Mouse (Mus musculus) limb, embryonic 14.5 days (tissue): ENCODE data around the gene Cdc26. TPM values are rescaled to one million over a fixed set of nuclear protein-coding genes. Genes with fewer than 3 reads are reported as not detected.

Experiments
- ATAC-seq: fragments of 200-750 bp; cut with Nextera tagmentation; 2 replicates; pipeline ENCODE4 v1.8.0; 2017; ENCODE audit warnings: low read depth, moderate number of reproducible peaks, moderate TSS enrichment; ENCODE audit not compliant: low FRiP score
- DNase-seq: peaks from one replicate; pipeline ENCODE4 v3.0.0-alpha.2; 2015; ENCODE audit warnings: low spot score
- H3K27ac ChIP-seq: fragments of 300-500 bp; sonication (generic); replicated peaks from 2 replicates; pipeline ENCODE4 v1.5.1; 2014; ENCODE audit warnings: low read depth, mild to moderate bottlenecking, low read length, moderate library complexity, mixed read lengths
- H3K27me3 ChIP-seq: fragments of 300-500 bp; sonication (generic); 2 replicates; pipeline ENCODE4 v1.6.1; 2014; ENCODE audit warnings: low read length, mixed read lengths; ENCODE audit not compliant: control insufficient read depth, insufficient read depth
- H3K36me3 ChIP-seq: fragments of 300-500 bp; sonication (generic); 2 replicates; pipeline ENCODE4 v1.6.1; 2014; ENCODE audit warnings: mild to moderate bottlenecking, low read length, moderate library complexity, mixed read lengths; ENCODE audit not compliant: control insufficient read depth, insufficient read depth
- H3K4me1 ChIP-seq: fragments of 300-500 bp; sonication (generic); 2 replicates; pipeline ENCODE4 v1.6.1; 2014; ENCODE audit warnings: antibody characterized with exemption, low read length, mixed read lengths; ENCODE audit not compliant: control insufficient read depth, insufficient read depth
- H3K4me2 ChIP-seq: fragments of 300-500 bp; sonication (generic); replicated peaks from 2 replicates; pipeline ENCODE4 v1.6.1; 2014; ENCODE audit warnings: low read depth, mild to moderate bottlenecking, low read length, moderate library complexity; ENCODE audit not compliant: severe bottlenecking
- H3K4me3 ChIP-seq: fragments of 300-500 bp; sonication (generic); replicated peaks from 2 replicates; pipeline ENCODE4 v1.5.1; 2014; ENCODE audit warnings: low read length
- H3K9ac ChIP-seq: fragments of 300-500 bp; sonication (generic); 2 replicates; pipeline ENCODE4 v1.6.1; 2014; ENCODE audit warnings: mild to moderate bottlenecking, low read depth, low read length, moderate library complexity; ENCODE audit not compliant: severe bottlenecking
- H3K9me3 ChIP-seq: fragments of 300-500 bp; sonication (generic); 2 replicates; pipeline ENCODE4 v1.6.1; 2016; ENCODE audit warnings: low read length; ENCODE audit not compliant: control insufficient read depth
- POLR2A ChIP-seq: fragments of 200-500 bp; IDR thresholded peaks from 2 replicates; pipeline ENCODE4 v1.8.0; 2012; ENCODE audit warnings: inconsistent platforms, mild to moderate bottlenecking, moderate library complexity, borderline replicate concordance; ENCODE audit not compliant: insufficient read depth, insufficient read length; ENCODE audit errors: extremely low read depth
- WGBS: fragments of 180-500 bp; shearing (Covaris S2); extraction: QIAGEN DNeasy Blood & Tissue Kit; methylation state at CpG from one replicate; pipeline ENCODE4 v1.1.7; 2014; 5-methylcytosine and 5-hydroxymethylcytosine counted together
- polyA plus RNA-seq, 2 experiments: library from polyadenylated mRNA; depleted of rRNA in 1 of 2; stranded (reverse) in 1 of 2; unstranded in 1 of 2; fragments of >200 nt; fragmentation: Nextera tagmentation in 1 of 2; extraction: Ambion mirVana in 1 of 2; gene quantifications; 2 replicates each; pipeline versions ENCODE4 v1.2.1 to v1.2.3; 2012 to 2014

Gene Cdc26
- polyA plus RNA-seq, 2 experiments = 146 to 190 TPM

DNA sequence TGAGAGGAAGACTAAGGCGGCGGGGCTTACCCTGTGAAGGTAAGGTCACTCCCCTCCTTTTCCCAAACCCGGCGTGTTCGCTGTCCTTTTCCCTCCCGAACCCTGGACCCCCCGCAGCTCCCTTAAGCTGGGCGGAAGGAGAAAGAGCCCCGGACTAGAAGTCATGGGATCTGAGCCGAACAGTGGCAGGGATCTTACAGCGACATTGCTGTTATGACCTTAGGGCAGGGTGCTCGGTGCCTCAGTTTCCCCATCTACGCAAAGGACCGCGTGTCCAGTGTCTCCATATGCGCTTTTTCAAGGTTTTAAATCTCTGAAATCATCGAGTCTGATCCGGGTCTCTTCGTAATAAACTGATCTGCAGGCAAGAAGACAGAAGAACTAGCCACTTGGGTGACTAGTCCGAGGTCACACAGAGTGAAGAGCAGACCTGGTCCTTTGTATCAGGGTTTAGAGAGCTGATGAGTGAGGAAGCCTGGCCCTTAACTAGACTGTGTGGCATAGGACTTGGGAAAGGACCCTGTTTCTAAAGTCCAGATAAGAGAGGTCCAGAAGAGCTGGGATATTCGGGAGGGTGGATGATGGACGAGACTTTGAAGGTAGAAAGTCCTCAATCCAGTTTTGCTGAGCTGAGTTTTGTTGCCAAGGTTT, 47.5 kb downstream of the Cdc26 start:
- Histone ChIP-seq H3K4me1 (peaks cover 12% of the 10 kb centered on the region), H3K27ac (peak overlapping the region; percentile 67), H3K9ac (peak overlapping the region; percentile 81), H3K4me3 (peak overlapping the region; percentile 74), H3K4me2 (peak overlapping the region; percentile 69), H3K9me3 (no peaks in the 10 kb centered on the region), H3K27me3 (no peaks in the 10 kb centered on the region), H3K36me3 (no peaks in the 10 kb centered on the region)
- WGBS = 2% methylated on average over 17 of the region's 22 CpGs
- TF ChIP-seq POLR2A = no peak
- peak; percentile 58; the same call in 1 of the 2 replicates for ATAC-seq
- DNase-seq = no peak

DNA sequence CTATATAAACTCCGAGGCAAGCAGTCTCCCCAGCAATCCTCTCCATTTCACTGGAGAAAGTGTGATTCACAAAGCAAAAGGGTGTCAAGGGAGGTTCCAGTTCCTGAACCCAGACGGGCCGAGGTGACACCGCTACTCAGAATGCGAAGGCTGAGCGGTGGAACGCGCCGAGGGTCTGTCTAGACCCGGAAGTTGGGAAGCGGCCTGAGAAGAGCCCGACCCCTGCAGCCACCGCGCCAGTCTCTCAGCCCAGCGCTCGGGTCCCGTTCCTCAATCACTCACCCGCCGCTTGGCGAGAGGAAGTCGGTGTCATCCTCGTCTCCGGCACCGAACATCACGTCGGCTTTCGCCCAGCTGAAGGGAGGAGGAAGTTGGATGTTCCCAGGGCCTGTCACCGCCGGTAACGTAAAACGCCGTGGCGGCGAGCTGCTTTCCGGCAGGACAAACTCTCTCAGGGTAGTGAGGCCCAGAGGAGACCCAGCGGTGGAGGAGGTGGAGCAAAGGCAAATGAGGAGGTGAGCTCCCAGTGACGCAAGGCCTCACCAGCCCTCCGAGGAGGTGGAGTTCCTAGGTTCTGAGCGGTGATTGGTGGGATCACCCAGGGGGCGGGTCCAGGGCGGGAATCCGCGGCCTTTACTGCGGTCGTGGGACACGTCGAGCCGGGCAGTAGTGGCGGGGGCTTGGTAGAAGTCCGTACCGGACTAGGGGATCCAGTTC, 48.2 kb downstream of the Cdc26 start, which contains the start of the genes Fkbp15 and Slc31a1:
TSS of gene Fkbp15 (minus strand) at position 461 of the 717 bp plus-strand sequence.
TSS of gene Slc31a1 (plus strand) at position 640 of the 717 bp plus-strand sequence.
- peak; percentile 100 for ATAC-seq
- WGBS = 1% methylated on average over 47 of the region's 51 CpGs

DNA sequence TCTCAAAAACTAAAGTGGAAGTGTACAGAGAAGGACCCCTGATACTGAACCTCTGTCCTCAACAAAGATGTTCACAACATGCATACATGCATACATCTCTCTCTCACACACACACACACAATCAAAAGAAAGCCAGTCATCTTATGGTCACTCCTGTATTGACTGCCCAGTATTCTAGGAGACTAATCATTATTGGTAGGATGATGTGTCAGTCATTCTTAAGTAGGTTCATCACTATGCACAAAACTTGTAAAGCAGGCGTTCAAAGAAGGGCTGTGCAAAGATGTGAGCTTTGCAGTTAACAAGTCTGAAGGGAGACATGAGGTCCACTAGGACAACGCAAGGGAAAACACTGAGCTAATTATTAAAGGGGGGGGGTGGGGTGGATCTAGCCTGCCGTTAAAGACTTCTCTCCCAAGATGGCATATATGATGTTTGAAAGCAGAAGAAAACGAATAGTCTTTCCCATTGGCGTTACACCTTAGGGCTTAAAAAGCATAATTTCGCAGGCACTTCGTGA, 49.1 kb downstream of the Cdc26 start:
- H3K27me3 ChIP-seq = no peaks in the 10 kb centered on the region
- no peaks in the 10 kb centered on the region for H3K36me3 ChIP-seq
- ATAC-seq = no peak
- WGBS = 41% methylated on average over 7 of the region's 7 CpGs
- H3K27ac ChIP-seq = no peak overlapping the region
- H3K4me3 ChIP-seq = peak overlapping the region; percentile 74
- no peaks in the 10 kb centered on the region for H3K9me3 ChIP-seq
- peaks cover 12% of the 10 kb centered on the region for H3K4me1 ChIP-seq
- peak overlapping the region; percentile 74 for H3K9ac ChIP-seq
- peak overlapping the region; percentile 62 for H3K4me2 ChIP-seq
- no peak for DNase-seq
- TF ChIP-seq POLR2A = no peak

More for the DNA sequence above, 48.2 kb downstream of the Cdc26 start, which contains the start of the genes Fkbp15 and Slc31a1:
- H3K9me3 ChIP-seq = no peaks in the 10 kb centered on the region
- peak within 1 kb of the TSS; percentile 74 for H3K4me3 ChIP-seq
- no peaks in the 10 kb centered on the region for H3K36me3 ChIP-seq
- H3K9ac ChIP-seq = peak within 1 kb of the TSS; percentile 81
- H3K27me3 ChIP-seq = no peaks in the 10 kb centered on the region
- peak within 1 kb of the TSS; percentile 67 for H3K27ac ChIP-seq
- peak; percentile 97 for DNase-seq
- peak; percentile 62; the same call in 1 of the 2 replicates for TF ChIP-seq POLR2A
- peak within 1 kb of the TSS; percentile 69 for H3K4me2 ChIP-seq
- H3K4me1 ChIP-seq = peaks cover 12% of the 10 kb centered on the region

DNA sequence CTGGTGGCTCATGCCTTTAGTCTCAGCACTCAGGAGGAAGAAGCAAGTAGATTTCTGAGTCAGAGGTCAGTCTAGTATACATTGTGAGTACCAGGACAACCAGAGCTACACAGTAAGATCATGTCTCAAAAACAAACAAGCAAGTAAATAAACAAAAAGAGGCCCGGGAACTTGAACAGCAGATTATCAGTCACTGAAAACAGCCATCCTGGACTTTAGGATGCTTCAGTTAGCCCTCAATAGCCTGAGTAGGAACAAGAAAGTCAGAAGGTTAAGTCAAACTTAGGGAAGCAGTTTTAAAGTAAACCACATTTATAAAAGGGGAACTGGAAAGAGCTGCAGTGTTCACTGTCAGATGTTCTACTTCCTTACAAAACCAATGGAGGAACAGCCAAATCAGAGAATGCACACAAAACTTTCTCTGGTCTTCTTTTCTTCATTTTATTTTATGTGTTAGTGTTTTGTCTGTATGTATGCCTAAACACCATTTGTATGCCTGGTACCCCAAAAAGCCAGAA, 50.8 kb downstream of the Cdc26 start:
- Histone ChIP-seq H3K27me3 (no peaks in the 10 kb centered on the region), H3K36me3 (no peaks in the 10 kb centered on the region), H3K4me3 (no peak overlapping the region), H3K27ac (no peak overlapping the region), H3K4me1 (peaks cover 12% of the 10 kb centered on the region), H3K4me2 (no peak overlapping the region), H3K9ac (no peak overlapping the region), H3K9me3 (no peaks in the 10 kb centered on the region)
- ATAC-seq (no peak), DNase-seq (no peak)
- no peak for TF ChIP-seq POLR2A
- 90% methylated on average over 1 of the region's 1 CpGs for WGBS

DNA sequence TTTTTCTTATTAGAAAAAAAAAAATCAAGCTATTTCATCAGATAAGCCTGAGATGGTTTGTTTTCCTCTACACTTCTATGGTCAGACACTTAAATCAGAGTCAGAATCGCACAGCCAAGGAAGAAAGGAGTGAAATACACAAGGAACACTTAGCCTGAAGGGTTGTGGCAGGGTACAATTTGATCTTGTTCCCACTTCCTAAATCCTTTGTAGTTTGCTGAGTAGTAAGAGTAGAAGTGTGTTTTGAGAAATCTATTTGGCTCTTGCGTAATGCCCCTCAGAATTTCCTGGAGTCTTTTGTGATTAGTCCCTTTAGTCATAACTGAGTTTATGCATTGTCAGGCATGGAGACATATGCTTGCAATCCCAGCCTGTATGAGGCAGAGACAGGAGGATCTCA, 59.1 kb downstream of the Cdc26 start:
- no peaks in the 10 kb centered on the region for H3K4me1 ChIP-seq
- no peak for TF ChIP-seq POLR2A
- DNase-seq (no peak), ATAC-seq (no peak)
- no peak overlapping the region for H3K27ac ChIP-seq
- H3K4me2 ChIP-seq = no peak overlapping the region
- H3K9me3 ChIP-seq = no peaks in the 10 kb centered on the region
- no peaks in the 10 kb centered on the region for H3K27me3 ChIP-seq
- WGBS = 94% methylated on average over 2 of the region's 2 CpGs
- peaks cover 38% of the 10 kb centered on the region for H3K36me3 ChIP-seq
- no peak overlapping the region for H3K9ac ChIP-seq
- H3K4me3 ChIP-seq = no peak overlapping the region
